ENCODE assay signal across 26 mouse cellular contexts in the genomic region with DNA sequence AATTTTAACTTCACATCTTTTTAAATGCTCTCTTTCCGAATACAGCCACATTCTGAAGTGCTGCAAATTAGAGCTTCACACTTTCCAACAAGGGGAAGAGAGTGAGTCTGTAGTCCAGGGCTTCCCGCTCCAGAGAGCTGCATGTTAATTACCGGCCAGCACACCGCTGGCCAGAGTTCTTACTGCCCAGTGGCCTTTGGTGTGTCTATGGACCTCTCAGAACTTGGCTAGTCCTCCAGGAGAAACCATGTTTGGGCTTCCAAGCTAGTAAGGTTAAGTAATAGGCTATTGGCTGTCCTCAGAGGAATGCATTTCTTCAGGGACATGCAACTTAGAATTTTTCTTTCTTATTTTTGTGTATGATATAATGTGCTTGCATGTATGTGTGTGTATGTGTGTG.
DNase-seq lines count a peak whose midpoint lies in the region; ATAC-seq and TF ChIP-seq lines count a peak whose summit lies in the region.
"Had no signal": no experiment of that assay in that cellular context is flagged by ENCODE, and none has a peak within 500 bp of the region (broad histone marks: within the 10 kb centered on the region; RNA-seq: fewer than 3 reads in every experiment).

No protein-coding gene starts in this region.

- H3K4me2 ChIP-seq in kidney, embryonic 15.5 days: no peak overlapping the region
- no peak overlapping the region for H3K4me2 ChIP-seq in liver, embryonic 12.5 days
- H3K4me2 ChIP-seq: forebrain, embryonic 13.5 days; heart, embryonic 11.5 days; heart, embryonic 15.5 days; hindbrain, embryonic 13.5 days had no signal

- no peak for TF ChIP-seq CTCF in liver, adult 2 months (IDR thresholded peaks at IDR 0.05; ENCODE audit: low read depth, low read length)

- WGBS in kidney, embryonic 15.5 days: 71% methylated on average over 4 of the region's 4 CpGs
- WGBS in liver, adult 2 months: 33% methylated on average over 4 of the region's 4 CpGs
- WGBS in liver, embryonic 12.5 days (ENCODE audit: insufficient replicate concordance): 71% methylated on average over 4 of the region's 4 CpGs

- no peak for TF ChIP-seq POLR2A in liver, adult 2 months (IDR thresholded peaks at IDR 0.05; ENCODE audit: extremely low read depth, insufficient read depth, low read length)

- H3K27me3 ChIP-seq in kidney, embryonic 15.5 days: no peaks in the 10 kb centered on the region
- H3K27me3 ChIP-seq in liver, adult 2 months (ENCODE audit: control insufficient read depth, insufficient read depth, low read length): no peaks in the 10 kb centered on the region
- H3K27me3 ChIP-seq in liver, embryonic 12.5 days (replicated peaks): no peaks in the 10 kb centered on the region
- H3K27me3 ChIP-seq: heart, embryonic 15.5 days; hindbrain, embryonic 13.5 days had no signal

- no peaks in the 10 kb centered on the region for H3K4me1 ChIP-seq in kidney, embryonic 15.5 days
- peaks cover 14% of the 10 kb centered on the region for H3K4me1 ChIP-seq in liver, adult 2 months (ENCODE audit: control insufficient read depth, insufficient read depth, low read length)
- H3K4me1 ChIP-seq in liver, embryonic 12.5 days: 0 out of 2 replicates have a peak, but pooled peaks cover 6% of the 10 kb centered on the region
- H3K4me1 ChIP-seq: forebrain, embryonic 10.5 days; forebrain, embryonic 13.5 days; heart, embryonic 15.5 days; hindbrain, embryonic 10.5 days had no signal

- no peak overlapping the region for H3K9ac ChIP-seq in kidney, embryonic 15.5 days
- no peak overlapping the region for H3K9ac ChIP-seq in liver, adult 2 months (ENCODE audit: low read depth, low read length)
- H3K9ac ChIP-seq in liver, embryonic 12.5 days: no peak overlapping the region
- H3K9ac ChIP-seq: forebrain, embryonic 13.5 days; heart, embryonic 15.5 days; hindbrain, embryonic 13.5 days had no signal

- no peaks in the 10 kb centered on the region for H3K9me3 ChIP-seq in kidney, embryonic 15.5 days (replicated peaks)
- H3K9me3 ChIP-seq in liver, embryonic 12.5 days (replicated peaks): no peaks in the 10 kb centered on the region
- H3K9me3 ChIP-seq: forebrain, embryonic 10.5 days; forebrain, embryonic 13.5 days; G1E; heart, embryonic 15.5 days; hindbrain, embryonic 10.5 days; hindbrain, embryonic 13.5 days had no signal

- no peak overlapping the region for H3K4me3 ChIP-seq in kidney, embryonic 15.5 days (replicated peaks)
- no peak overlapping the region for H3K4me3 ChIP-seq in liver, adult 2 months (ENCODE audit: insufficient read depth, low read depth, low read length)
- no peak overlapping the region for H3K4me3 ChIP-seq in liver, embryonic 12.5 days
- H3K4me3 ChIP-seq: forebrain, embryonic 10.5 days; forebrain, embryonic 13.5 days; heart, embryonic 15.5 days; hindbrain, embryonic 10.5 days; hindbrain, embryonic 13.5 days had no signal

- no peak for ATAC-seq in kidney, embryonic 15.5 days (replicated peaks; ENCODE audit: low FRiP score)
- ATAC-seq in liver, embryonic 12.5 days: no peak
- ATAC-seq: forebrain, embryonic 13.5 days; forebrain, embryonic 16.5 days; hindbrain, embryonic 16.5 days; Patski had no signal

- H3K79me2 ChIP-seq in liver, adult 2 months (ENCODE audit: control insufficient read depth, insufficient read depth, low read length): no peaks in the 10 kb centered on the region

- no peak overlapping the region for H3K27ac ChIP-seq in kidney, embryonic 15.5 days
- peak overlapping the region; percentile 92 for H3K27ac ChIP-seq in liver, adult 2 months (replicated peaks; ENCODE audit: insufficient read depth, low read depth, low read length)
- H3K27ac ChIP-seq in liver, embryonic 12.5 days: no peak overlapping the region
- H3K27ac ChIP-seq: forebrain, embryonic 10.5 days; forebrain, embryonic 13.5 days; heart, embryonic 15.5 days; hindbrain, embryonic 10.5 days; hindbrain, embryonic 13.5 days had no signal

- peak; percentile 50 for DNase-seq in kidney, adult 11 months
- no peak for DNase-seq in kidney, adult 18-20 months
- DNase-seq in kidney, adult 9 months: peak; percentile 61
- DNase-seq in liver, adult 2 months (ENCODE audit: extremely low read depth, low read depth, low spot score): peak; percentile 89
- DNase-seq: adrenal gland, postnatal 10 days; adrenal gland, postnatal 36 days; B cell, adult 2 months; cerebellum, adult 18-20 months; cerebellum, adult 9-10 months; cerebellum, postnatal 14 days; gastrocnemius, postnatal 10 days; gastrocnemius, postnatal 36 days; heart, postnatal 10 days; heart, postnatal 36 days had no signal

- H3K36me3 ChIP-seq in kidney, embryonic 15.5 days: no peaks in the 10 kb centered on the region
- no peaks in the 10 kb centered on the region for H3K36me3 ChIP-seq in liver, adult 2 months (ENCODE audit: control insufficient read depth, insufficient read depth, low read length)
- no peaks in the 10 kb centered on the region for H3K36me3 ChIP-seq in liver, embryonic 12.5 days
- H3K36me3 ChIP-seq: forebrain, embryonic 10.5 days; G1E; heart, embryonic 15.5 days; hindbrain, embryonic 10.5 days; hindbrain, embryonic 13.5 days had no signal
